Mouse (Mus musculus): ENCODE data around the gene Sdf4.

- TF ChIP-seq CTCF (IDR thresholded peaks at IDR 0.05; ENCODE audit: low read depth) (no peak), EP300 (IDR thresholded peaks at IDR 0.05; ENCODE audit: low read depth) (no peak)
These were observed 30.3 kb upstream of the Sdf4 start, which contains the start of gene C1qtnf12 for GRCm38 (mm10) chr4:155962167-155962971.
